Mouse (Mus musculus) thymus, postnatal 0 days (tissue): ENCODE measurements around the gene Tbc1d21. TPM values are rescaled to one million over a fixed set of nuclear protein-coding genes. Genes with fewer than 3 reads are reported as not detected.

Source experiments
- DNase-seq: peaks from one replicate; pipeline ENCODE4 v3.0.0-alpha.2; 2015; ENCODE audit warnings: low spot score
- polyA plus RNA-seq: library from polyadenylated mRNA; unstranded; fragments of >200 nt; fragmentation: Nextera tagmentation; extraction: Ambion mirVana; gene quantifications from 2 replicates; pipeline ENCODE4 v1.2.1, GENCODE M21; 2015

Tbc1d21 gene
- polyA plus RNA-seq, 1 experiment from 2014 or later = not detected

- DNase-seq = no peak
Observed at GRCm38 (mm10) chr9:58345963-58346362, 24.3 kb downstream of the Tbc1d21 start.

- no peak for DNase-seq
Observed at GRCm38 (mm10) chr9:58341795-58342194, 28.5 kb downstream of the Tbc1d21 start.

GRCm38 (mm10) chr9:58336650-58337281, 33.5 kb downstream of the Tbc1d21 start:
- no peak for DNase-seq

- DNase-seq = no peak
Observed at GRCm38 (mm10) chr9:58331276-58331675, 39.0 kb downstream of the Tbc1d21 start.

DNA sequence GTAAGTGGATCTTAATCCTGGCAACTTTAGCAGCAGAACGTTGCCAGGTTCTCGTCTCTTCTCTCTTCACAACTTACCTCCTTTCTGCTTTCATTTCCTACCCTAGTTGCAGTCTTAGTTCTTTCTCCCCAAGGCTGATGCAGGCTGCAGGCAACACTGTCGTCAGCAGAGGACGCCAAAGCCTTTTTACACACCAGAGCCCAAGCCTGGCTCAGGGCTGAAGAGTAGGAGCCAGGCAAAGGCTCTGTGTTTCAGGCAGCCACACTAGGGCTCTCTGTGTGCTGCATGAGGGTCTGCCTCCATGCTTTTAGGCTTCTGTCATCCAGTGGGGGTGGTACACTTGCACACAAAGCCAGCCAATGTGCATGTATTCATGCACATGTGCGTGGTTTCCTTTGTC, 40.0 kb downstream of the Tbc1d21 start:
- DNase-seq = peak; percentile 34

DNA sequence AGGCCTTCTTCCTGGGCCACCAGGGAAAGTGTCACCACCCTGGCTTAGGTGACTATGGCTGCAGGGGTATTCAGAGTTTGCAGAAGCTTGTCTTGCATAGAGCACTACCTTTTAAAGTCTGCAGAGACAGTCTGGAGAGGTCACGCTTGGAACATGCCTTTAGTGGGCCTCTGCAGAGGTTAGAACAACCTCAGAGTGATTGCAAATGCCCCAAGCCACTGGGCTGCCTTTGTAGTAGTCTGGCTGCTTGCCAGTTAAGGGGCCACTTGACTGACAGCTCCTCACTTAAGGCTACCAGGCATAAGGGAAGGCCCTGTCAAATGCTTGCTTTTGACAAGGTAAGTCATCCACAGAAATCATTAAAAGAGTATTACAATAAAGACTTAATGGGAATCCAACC, 42.9 kb downstream of the Tbc1d21 start:
- no peak for DNase-seq

GRCm38 (mm10) chr9:58326477-58327180, 43.6 kb downstream of the Tbc1d21 start:
- DNase-seq = no peak

- DNase-seq = no peak
Observed at GRCm38 (mm10) chr9:58321681-58322080, 48.6 kb downstream of the Tbc1d21 start.

DNA sequence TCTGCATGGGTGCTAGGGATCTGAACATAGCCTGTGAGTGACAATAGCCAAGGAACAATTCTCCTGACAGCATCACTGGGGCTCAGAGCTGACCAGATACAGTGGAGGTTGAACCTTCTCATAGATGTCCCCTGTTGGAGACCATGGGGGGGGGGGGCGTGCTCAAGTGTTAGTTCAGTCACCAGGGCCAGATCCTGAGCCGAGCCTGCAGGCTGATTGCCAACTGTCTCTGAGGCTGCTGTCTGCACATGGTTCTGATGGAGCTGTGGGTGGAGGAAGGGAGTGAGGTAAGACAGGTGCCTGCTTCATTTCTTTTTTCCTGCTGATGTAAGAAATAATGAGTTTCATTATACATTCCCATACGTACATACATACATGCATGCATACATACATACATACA, 51.9 kb downstream of the Tbc1d21 start:
- DNase-seq = no peak

DNA sequence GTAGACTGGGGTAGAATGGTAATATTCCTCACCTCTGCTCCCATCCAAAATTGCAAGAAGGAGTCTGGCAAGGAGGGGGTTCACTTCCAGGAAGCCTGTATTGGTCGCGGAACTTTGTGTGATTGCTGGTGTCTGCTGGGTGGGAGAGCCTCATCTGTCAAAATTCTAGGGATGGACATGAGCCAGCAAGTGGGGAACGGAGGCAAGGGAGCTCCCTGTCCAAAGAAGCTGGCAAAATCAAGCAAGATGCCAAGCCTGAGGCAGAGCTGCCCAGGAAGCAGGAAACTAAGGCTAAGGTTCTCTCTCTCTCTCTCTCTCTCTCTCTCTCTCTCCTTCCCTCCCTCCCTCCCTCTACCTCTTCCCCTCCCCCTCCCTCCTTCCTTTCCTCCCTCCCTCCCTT, 52.9 kb downstream of the Tbc1d21 start:
- no peak for DNase-seq

GRCm38 (mm10) chr9:58316784-58317183, 53.5 kb downstream of the Tbc1d21 start:
- no peak for DNase-seq

- no peak for DNase-seq
Observed at GRCm38 (mm10) chr9:58315850-58316249, 54.4 kb downstream of the Tbc1d21 start.

DNA sequence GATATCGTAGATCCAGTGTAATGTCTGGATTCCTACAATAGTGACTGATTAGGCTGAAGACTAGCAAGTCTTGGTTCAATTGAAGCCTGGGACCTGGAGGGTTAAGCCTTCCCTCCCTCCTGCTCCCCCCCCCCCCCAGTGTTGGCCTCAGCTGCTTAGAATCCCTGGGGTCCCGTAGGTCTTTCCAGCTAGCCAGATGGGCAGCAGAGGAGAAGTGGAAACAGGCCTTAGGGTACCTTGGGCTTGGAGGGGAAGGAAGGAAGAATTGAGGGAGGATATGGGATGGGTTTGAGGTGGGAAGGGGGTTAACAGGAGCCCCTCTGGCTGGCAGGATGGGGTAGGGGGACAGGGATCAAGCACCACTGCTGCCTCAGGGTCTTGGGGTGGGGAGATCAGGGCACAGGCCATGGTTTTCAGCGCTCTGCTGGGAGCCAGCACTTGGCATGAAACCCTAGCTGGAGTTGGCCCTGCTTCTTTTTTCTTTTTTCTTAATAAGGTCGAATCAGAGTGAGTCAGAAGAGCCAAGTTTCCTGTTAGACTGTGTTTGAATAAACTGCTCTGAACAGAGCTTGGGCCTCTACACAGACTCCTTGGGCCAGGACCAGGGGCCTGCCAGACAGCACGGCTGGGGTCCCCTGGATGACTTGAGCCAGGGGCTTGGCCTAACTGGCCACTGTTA, 55.4 kb downstream of the Tbc1d21 start:
- no peak for DNase-seq

DNA sequence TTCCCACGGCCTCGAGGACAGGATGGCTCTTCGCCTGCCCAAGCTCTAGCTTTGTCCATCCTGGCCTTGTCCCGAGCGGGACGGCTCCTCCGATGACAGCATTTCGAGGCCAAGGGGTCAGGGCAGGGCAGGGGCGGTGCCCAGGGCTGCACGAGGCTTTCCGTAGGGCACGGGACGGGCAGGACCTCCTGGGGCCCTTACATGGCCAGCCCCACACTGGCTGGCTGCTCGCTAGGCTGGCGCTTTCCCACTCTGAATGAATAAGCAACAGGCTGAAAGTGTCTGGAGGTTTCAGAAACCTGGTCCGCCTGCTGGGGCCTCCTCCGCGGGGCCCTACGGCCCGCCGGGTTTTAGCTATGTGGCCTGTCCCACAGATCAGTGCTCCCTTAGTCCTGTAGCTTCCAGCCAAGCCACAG, 57.3 kb downstream of the Tbc1d21 start, which contains the start of gene Loxl1:
TSS of gene Loxl1 (minus strand) at position 243 of the 416 bp plus-strand sequence.
- no peak for DNase-seq

GRCm38 (mm10) chr9:58312196-58312943, 57.9 kb downstream of the Tbc1d21 start:
- DNase-seq = no peak

DNA sequence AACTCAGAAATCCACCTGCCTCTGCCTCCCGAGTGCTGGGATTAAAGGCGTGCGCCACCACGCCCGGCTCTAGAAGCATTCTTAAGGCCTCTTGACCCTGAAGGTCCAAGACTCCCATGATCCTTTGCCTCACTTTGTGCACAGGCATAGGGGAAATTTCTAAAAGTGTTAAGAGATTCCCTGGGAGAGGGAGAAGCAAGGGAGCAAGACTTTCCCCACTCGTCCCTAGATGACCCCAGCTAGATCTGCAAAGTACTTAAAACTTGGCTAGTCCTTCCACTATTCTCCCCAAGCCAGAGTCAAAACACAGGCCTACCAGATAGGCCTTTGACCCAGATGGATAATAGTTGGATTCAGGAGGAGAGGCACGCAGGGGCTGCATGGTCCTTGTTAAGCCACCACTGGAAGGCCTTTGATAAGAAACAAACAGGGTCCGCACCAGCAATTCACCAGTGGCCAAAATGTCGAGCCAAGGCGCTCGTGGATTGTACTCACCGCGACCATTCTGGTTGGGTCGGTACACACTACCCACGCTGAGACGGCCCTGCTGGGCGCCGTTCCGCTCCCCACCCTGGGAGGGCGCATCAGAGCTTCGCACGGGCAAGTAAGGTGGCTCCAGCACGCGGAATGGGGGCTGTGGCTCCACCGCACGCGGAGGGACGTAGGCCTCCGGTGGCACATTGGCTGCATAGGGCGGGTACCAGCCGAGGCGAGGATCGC, 58.9 kb downstream of the Tbc1d21 start:
- DNase-seq = no peak

- DNase-seq = no peak
Observed at GRCm38 (mm10) chr9:58310043-58310660, 60.1 kb downstream of the Tbc1d21 start.
